Mouse (Mus musculus) erythroblast, embryonic 14.5 days (primary cell): ENCODE data around the gene Map4.

ENCODE experiments used
- GATA1 ChIP-seq: IDR thresholded peaks from 2 replicates; pipeline ENCODE4 v1.6.1; 2012; ENCODE audit warnings: low read length, inconsistent platforms, mixed read lengths
- TAL1 ChIP-seq: IDR thresholded peaks from 3 replicates; pipeline ENCODE4 v1.6.1; 2012; ENCODE audit warnings: low read length, inconsistent platforms, mixed read lengths

DNA sequence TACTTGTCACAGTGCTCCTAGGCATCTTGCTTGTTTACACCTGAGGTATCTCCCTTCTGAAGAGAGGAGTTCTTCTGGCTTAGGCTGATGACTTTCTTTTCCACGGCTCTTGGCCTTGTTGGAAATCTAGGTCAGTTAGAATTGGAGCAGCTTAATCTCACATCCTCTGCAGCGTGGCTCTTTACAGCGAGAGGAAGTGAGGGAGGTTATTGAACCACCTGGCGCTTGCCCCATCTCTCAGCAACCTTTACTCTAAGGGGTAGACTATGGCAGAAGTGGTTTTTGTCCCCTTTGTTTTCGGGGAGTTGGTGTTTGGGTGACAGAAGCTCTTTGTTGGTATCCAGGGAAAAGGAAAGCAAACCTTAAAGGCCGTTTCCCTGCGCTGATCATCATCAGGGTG is 131.1 kb downstream of the Map4 start:
- TF ChIP-seq GATA1 (no peak), TAL1 (no peak)
